Mouse (Mus musculus) MEL (cell line): ENCODE data around the gene Sipa1l1. TPM values are rescaled to one million over a fixed set of nuclear protein-coding genes. Genes with fewer than 3 reads are reported as not detected.

Experiments used
- DNase-seq: peaks from one replicate; pipeline ENCODE4 v3.0.0; 2011; ENCODE audit warnings: low read depth, low spot score
- H3K27ac ChIP-seq: 2 replicates; pipeline ENCODE4 v1.5.1; 2012; ENCODE audit warnings: low read depth, mild to moderate bottlenecking, control low read depth, low read length, moderate library complexity; ENCODE audit not compliant: control insufficient read depth
- H3K27me3 ChIP-seq, 2 experiments: fragments of 150-350 bp in 1 of 2; sonication (generic) in 1 of 2; 2 replicates each; pipeline ENCODE4 v1.6.1; 2012; ENCODE audit warnings: low read length in 2 of 2, mild to moderate bottlenecking in 2 of 2, improper control_type of control experiment in 1 of 2, moderate library complexity in 1 of 2; ENCODE audit not compliant: insufficient read depth in 2 of 2, control insufficient read depth in 1 of 2
- H3K36me3 ChIP-seq, 2 experiments: 2 replicates each; pipeline ENCODE4 v1.6.1; 2012 to 2014; ENCODE audit warnings: low read length in 2 of 2, improper control_type of control experiment in 1 of 2, inconsistent platforms in 1 of 2, mild to moderate bottlenecking in 1 of 2; ENCODE audit not compliant: insufficient read depth in 2 of 2, control insufficient read depth in 1 of 2
- H3K4me1 ChIP-seq, 2 experiments: fragments of 150-350 bp in 1 of 2; sonication (generic) in 1 of 2; 2 replicates each; pipeline ENCODE4 v1.6.1; 2012; ENCODE audit warnings: low read length in 2 of 2, improper control_type of control experiment in 1 of 2, mild to moderate bottlenecking in 1 of 2; ENCODE audit not compliant: insufficient read depth in 2 of 2, control insufficient read depth in 1 of 2
- H3K4me3 ChIP-seq, 2 experiments: fragments of 150-350 bp in 1 of 2; sonication (generic) in 1 of 2; 2 replicates each; pipeline ENCODE4 v1.5.1; 2012; ENCODE audit warnings: low read depth in 2 of 2, low read length in 2 of 2, mild to moderate bottlenecking in 2 of 2, moderate library complexity in 2 of 2, control low read depth in 1 of 2, improper control_type of control experiment in 1 of 2; ENCODE audit not compliant: control insufficient read depth in 1 of 2, insufficient read depth in 1 of 2
- H3K79me2 ChIP-seq: 2 replicates; pipeline ENCODE4 v1.6.1; 2012; ENCODE audit warnings: mild to moderate bottlenecking, low read length, moderate library complexity; ENCODE audit not compliant: control insufficient read depth, poor library complexity, insufficient read depth
- H3K9ac ChIP-seq: 2 replicates; pipeline ENCODE4 v1.6.1; 2012; ENCODE audit warnings: low read depth, mild to moderate bottlenecking, control low read depth, low read length, moderate library complexity; ENCODE audit not compliant: control insufficient read depth, poor library complexity, severe bottlenecking
- H3K9me3 ChIP-seq: fragments of 150-350 bp; sonication (generic); replicated peaks from 2 replicates; pipeline ENCODE4 v1.6.1; 2012; ENCODE audit warnings: mild to moderate bottlenecking, low read length, improper control_type of control experiment, moderate library complexity; ENCODE audit not compliant: insufficient read depth
- BHLHE40 ChIP-seq: IDR thresholded peaks from 2 replicates; pipeline ENCODE4 v1.6.1; 2012; ENCODE audit warnings: low read depth, mild to moderate bottlenecking, inconsistent platforms, low read length, improper control_type of control experiment, borderline replicate concordance
- CHD2 ChIP-seq: IDR thresholded peaks from 2 replicates; pipeline ENCODE4 v1.6.1; 2011; ENCODE audit warnings: low read length, improper control_type of control experiment
- CTCF ChIP-seq, 3 experiments: IDR thresholded peaks in 2 of 3; conservative IDR thresholded peaks in 1 of 3; 2 replicates each; pipeline ENCODE4 v1.5.1; 2011 to 2012; ENCODE audit warnings: low read length in 3 of 3, low read depth in 2 of 3, mild to moderate bottlenecking in 2 of 3, improper control_type of control experiment in 1 of 3, inconsistent platforms in 1 of 3, mixed read lengths in 1 of 3, moderate library complexity in 1 of 3; ENCODE audit not compliant: control insufficient read depth in 1 of 3, insufficient read depth in 1 of 3, poor library complexity in 1 of 3, severe bottlenecking in 1 of 3
- E2F4 ChIP-seq: IDR thresholded peaks from 2 replicates; pipeline ENCODE4 v1.6.1; 2011; ENCODE audit warnings: low read depth, low read length, improper control_type of control experiment, borderline replicate concordance
- EP300 ChIP-seq, 2 experiments: IDR thresholded peaks; 2 replicates each; pipeline ENCODE4 v1.6.1; 2011; ENCODE audit warnings: improper control_type of control experiment in 2 of 2, low read length in 2 of 2, low read depth in 1 of 2, mild to moderate bottlenecking in 1 of 2
- GATA1 ChIP-seq: IDR thresholded peaks from 2 replicates; pipeline ENCODE4 v1.6.1; 2011; ENCODE audit warnings: low read depth, low read length, improper control_type of control experiment
- KAT2A ChIP-seq: conservative IDR thresholded peaks from 2 replicates; pipeline ENCODE4 v1.6.1; 2012; ENCODE audit warnings: low read depth, low read length, improper control_type of control experiment, inconsistent platforms
- MAX ChIP-seq: IDR thresholded peaks from 2 replicates; pipeline ENCODE4 v1.6.1; 2011; ENCODE audit warnings: low read length, improper control_type of control experiment
- MAZ ChIP-seq: IDR thresholded peaks from 2 replicates; pipeline ENCODE4 v1.6.1; 2012; ENCODE audit warnings: low read depth, mild to moderate bottlenecking, inconsistent platforms, low read length, improper control_type of control experiment
- MXI1 ChIP-seq: IDR thresholded peaks from 2 replicates; pipeline ENCODE4 v1.6.1; 2011; ENCODE audit warnings: mild to moderate bottlenecking, low read depth, low read length, improper control_type of control experiment
- MYB ChIP-seq: IDR thresholded peaks from 2 replicates; pipeline ENCODE4 v1.6.1; 2011; ENCODE audit warnings: mild to moderate bottlenecking, low read depth, low read length, improper control_type of control experiment
- POLR2AphosphoS2 ChIP-seq: IDR thresholded peaks from 2 replicates; pipeline ENCODE4 v1.6.1; 2011; ENCODE audit warnings: low read length, improper control_type of control experiment
- POLR2AphosphoS5 ChIP-seq: IDR thresholded peaks from 2 replicates; pipeline ENCODE4 v1.6.1; 2012; ENCODE audit warnings: low read depth, borderline replicate concordance, mild to moderate bottlenecking, inconsistent platforms, low read length, moderate library complexity, mixed read lengths
- RAD21 ChIP-seq: IDR thresholded peaks from 2 replicates; pipeline ENCODE4 v1.6.1; 2011; ENCODE audit warnings: mild to moderate bottlenecking, low read depth, low read length, improper control_type of control experiment
- SMC3 ChIP-seq: IDR thresholded peaks from 2 replicates; pipeline ENCODE4 v1.6.1; 2011; ENCODE audit warnings: low read depth, low read length, improper control_type of control experiment
- TBP ChIP-seq: IDR thresholded peaks from 2 replicates; pipeline ENCODE4 v1.8.0; 2011; ENCODE audit warnings: low read depth, low read length, improper control_type of control experiment
- TCF12 ChIP-seq: IDR thresholded peaks from 2 replicates; pipeline ENCODE4 v1.6.1; 2014; ENCODE audit warnings: low read depth, mild to moderate bottlenecking, inconsistent platforms, low read length, improper control_type of control experiment, moderate library complexity
- UBTF ChIP-seq: IDR thresholded peaks from 2 replicates; pipeline ENCODE4 v1.6.1; 2012; ENCODE audit warnings: low read depth, mild to moderate bottlenecking, inconsistent platforms, low read length, improper control_type of control experiment, moderate library complexity, borderline replicate concordance; ENCODE audit not compliant: insufficient read depth
- USF1 ChIP-seq: IDR thresholded peaks from 2 replicates; pipeline ENCODE4 v1.6.1; 2014; ENCODE audit warnings: low read depth, mild to moderate bottlenecking, inconsistent platforms, low read length, improper control_type of control experiment, moderate library complexity
- USF2 ChIP-seq, 2 experiments: IDR thresholded peaks; 2 replicates each; pipeline ENCODE4 v1.6.1; 2011 to 2012; ENCODE audit warnings: improper control_type of control experiment in 2 of 2, low read length in 2 of 2, borderline replicate concordance in 1 of 2, inconsistent platforms in 1 of 2, low read depth in 1 of 2, mild to moderate bottlenecking in 1 of 2; ENCODE audit not compliant: insufficient read depth in 1 of 2
- ZMIZ1 ChIP-seq: IDR thresholded peaks from 2 replicates; pipeline ENCODE4 v1.6.1; 2012; ENCODE audit warnings: low read depth, mild to moderate bottlenecking, inconsistent platforms, low read length, improper control_type of control experiment, moderate library complexity
- ZNF384 ChIP-seq: IDR thresholded peaks from 2 replicates; pipeline ENCODE4 v1.6.1; 2012; ENCODE audit warnings: low read depth, mild to moderate bottlenecking, inconsistent platforms, low read length, improper control_type of control experiment
- polyA plus RNA-seq, 2 experiments: library from polyadenylated mRNA; stranded (reverse) in 1 of 2; unstranded in 1 of 2; fragments of >175 nt in 1 of 2; fragments of >200 nt in 1 of 2; gene quantifications; 2 replicates each; pipeline versions ENCODE4 v1.2.1 to v1.2.4; 2012; ENCODE audit warnings: low replicate concordance in 2 of 2, low read depth in 1 of 2; ENCODE audit not compliant: insufficient read length in 2 of 2, insufficient read depth in 1 of 2, missing spikeins in 1 of 2
- total RNA-seq: library from RNA; depleted of rRNA; stranded (reverse); fragments of 300-350 nt; gene quantifications from 2 replicates; pipeline ENCODE4 v1.2.3, GENCODE M21; 2012

Gene Sipa1l1
- total and polyA plus RNA-seq, 3 experiments, result 18.1 to 42.7 (median 19.3) TPM

- Histone ChIP-seq H3K4me3 (no peak overlapping the region), H3K9ac (no peak overlapping the region), H3K4me1 (no peaks in the 10 kb centered on the region; a peak in 2 of 4 replicates), H3K36me3 (no peaks in the 10 kb centered on the region; a peak in 1 of 4 replicates), H3K9me3 (no peaks in the 10 kb centered on the region), H3K27ac (no peak overlapping the region), H3K27me3 (no peaks in the 10 kb centered on the region), H3K79me2 (no peaks in the 10 kb centered on the region)
- DNase-seq, result no peak
- TF ChIP-seq MAZ (no peak), SMC3 (no peak), TBP (no peak), MXI1 (no peak), RAD21 (no peak), EP300 (IDR thresholded peaks at IDR 0.05; ENCODE audit: low read depth in 1 of 2, low read length in 2 of 2) (no peak), UBTF (no peak), USF1 (no peak), ZNF384 (no peak), E2F4 (no peak), GATA1 (no peak)
These were observed 102.3 kb downstream of the Sipa1l1 start for GRCm38 (mm10) chr12:82271447-82271846.

GRCm38 (mm10) chr12:82273503-82273902 lies 104.4 kb downstream of the Sipa1l1 start:
- Histone ChIP-seq H3K9ac (no peak overlapping the region), H3K27me3 (no peaks in the 10 kb centered on the region), H3K36me3 (no peaks in the 10 kb centered on the region; a peak in 1 of 4 replicates), H3K4me1 (no peaks in the 10 kb centered on the region; a peak in 1 of 4 replicates), H3K4me3 (no peak overlapping the region), H3K27ac (no peak overlapping the region), H3K79me2 (no peaks in the 10 kb centered on the region), H3K9me3 (no peaks in the 10 kb centered on the region)
- TF ChIP-seq RAD21 (peak; percentile 9; the same call in 1 of the 2 replicates), CTCF (IDR thresholded peaks at IDR 0.05 in 2 of 3, conservative IDR thresholded peaks at IDR 0.05 in 1 of 3; ENCODE audit: control insufficient read depth in 1 of 3, insufficient read depth in 1 of 3, low read depth in 2 of 3, low read length in 3 of 3, poor library complexity in 1 of 3, severe bottlenecking in 1 of 3) (0 out of 6 replicates have a peak, but pooled peaks of 1 of the 3 experiments have one; percentile 0), ZMIZ1 (no peak), SMC3 (peak; percentile 30)
- DNase-seq, result no peak

GRCm38 (mm10) chr12:82274576-82274975 lies 105.5 kb downstream of the Sipa1l1 start:
- H3K4me1 ChIP-seq, result no peaks in the 10 kb centered on the region; a peak in 1 of 4 replicates
- no peaks in the 10 kb centered on the region for H3K27me3 ChIP-seq
- no peaks in the 10 kb centered on the region for H3K79me2 ChIP-seq
- TF ChIP-seq POLR2AphosphoS2 (no peak), POLR2AphosphoS5 (no peak), ZNF384 (no peak), CHD2 (no peak), BHLHE40 (no peak), USF2 (IDR thresholded peaks at IDR 0.05; ENCODE audit: borderline replicate concordance in 1 of 2, insufficient read depth in 1 of 2, low read depth in 1 of 2, low read length in 2 of 2) (no peak), TCF12 (no peak), MYB (no peak), ZMIZ1 (no peak), MAX (no peak), KAT2A (no peak), MAZ (no peak)
- no peaks in the 10 kb centered on the region; a peak in 1 of 4 replicates for H3K36me3 ChIP-seq
- DNase-seq, result no peak
- no peak overlapping the region for H3K27ac ChIP-seq
- no peak overlapping the region for H3K4me3 ChIP-seq
- no peaks in the 10 kb centered on the region for H3K9me3 ChIP-seq
- no peak overlapping the region for H3K9ac ChIP-seq
